Mouse (Mus musculus) gastrocnemius, postnatal 14 days (tissue): ENCODE data around the gene Tnik. TPM values are rescaled to one million over a fixed set of nuclear protein-coding genes. Genes with fewer than 3 reads are reported as not detected.
A peak's percentile ranks its signal among the peaks of the same experiment; 100 is the strongest.

Experiments
- DNase-seq: peaks from one replicate; pipeline ENCODE4 v3.0.0; 2021; ENCODE audit warnings: mixed read lengths
- intact Hi-C: fragments of 180-260 bp; cut with DNase I; formaldehyde crosslinking; loops from one replicate; pipeline ENCODE4 v1.15.1; 2025; ENCODE audit warnings: low total_unique reads
- total RNA-seq, 2 experiments: library from RNA; stranded (reverse); gene quantifications; 2 replicates each; pipeline ENCODE4 v1.2.3; 2021

The Tnik gene
- total RNA-seq, 2 experiments from 2014 or later: 52.7 to 55.8 TPM

- intact Hi-C loops: no loop called here
- DNase-seq: no peak
Observed at GRCm38 (mm10) chr3:28523004-28523482, 260.0 kb downstream of the Tnik start.

GRCm38 (mm10) chr3:28523541-28524165, 260.6 kb downstream of the Tnik start:
- intact Hi-C loops: no loop called here
- DNase-seq: no peak

- DNase-seq: no peak
- intact Hi-C loops: no loop called here
Observed at GRCm38 (mm10) chr3:28524562-28524961, 261.5 kb downstream of the Tnik start.

DNA sequence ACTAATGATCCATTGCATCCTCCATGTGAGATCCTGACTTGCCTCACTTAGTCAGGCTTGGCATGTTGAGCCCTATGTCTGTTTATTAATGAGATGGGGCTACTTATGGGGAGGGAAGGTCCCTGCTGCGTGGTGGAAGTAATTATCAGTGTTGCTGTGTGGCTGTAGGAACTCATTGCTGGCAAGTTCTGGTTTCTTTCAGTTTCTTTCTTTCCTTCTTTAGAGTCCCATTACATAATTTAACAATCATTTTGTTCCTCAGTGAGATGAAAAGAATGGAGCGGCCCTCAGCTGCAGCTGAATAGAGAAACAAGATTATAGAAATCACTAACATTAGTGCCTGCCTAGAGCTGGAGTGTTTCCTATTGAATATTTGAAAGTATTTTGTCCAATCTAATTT, 263.7 kb downstream of the Tnik start:
- DNase-seq: no peak
- intact Hi-C loops: no loop called here

DNA sequence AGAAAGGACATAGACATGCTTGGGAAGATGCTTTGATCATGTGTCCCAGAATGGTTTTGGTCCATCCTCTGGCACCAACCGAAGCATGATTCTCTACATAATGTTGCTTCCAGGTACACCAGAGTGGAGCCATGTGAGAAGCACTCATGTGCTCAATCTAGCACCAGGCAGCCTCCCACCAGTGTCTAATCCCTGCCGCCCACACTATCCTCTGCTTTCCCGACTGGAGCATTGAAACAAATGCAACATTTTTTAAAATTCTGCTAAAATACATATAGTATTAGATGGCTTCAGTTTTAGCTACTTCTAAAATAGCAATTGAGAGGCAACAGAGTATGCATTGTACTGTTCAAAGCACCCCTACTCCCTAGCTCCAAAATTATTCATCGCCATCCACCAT, 264.2 kb downstream of the Tnik start:
- DNase-seq: no peak
- intact Hi-C loops: no loop called here

- intact Hi-C loops: no loop called here
- DNase-seq: no peak
Observed at GRCm38 (mm10) chr3:28529548-28529947, 266.5 kb downstream of the Tnik start.

GRCm38 (mm10) chr3:28531294-28531956, 268.4 kb downstream of the Tnik start:
- intact Hi-C loops: no loop called here
- no peak for DNase-seq

GRCm38 (mm10) chr3:28532666-28533065, 269.7 kb downstream of the Tnik start:
- intact Hi-C loops: no loop called here
- DNase-seq: no peak

DNA sequence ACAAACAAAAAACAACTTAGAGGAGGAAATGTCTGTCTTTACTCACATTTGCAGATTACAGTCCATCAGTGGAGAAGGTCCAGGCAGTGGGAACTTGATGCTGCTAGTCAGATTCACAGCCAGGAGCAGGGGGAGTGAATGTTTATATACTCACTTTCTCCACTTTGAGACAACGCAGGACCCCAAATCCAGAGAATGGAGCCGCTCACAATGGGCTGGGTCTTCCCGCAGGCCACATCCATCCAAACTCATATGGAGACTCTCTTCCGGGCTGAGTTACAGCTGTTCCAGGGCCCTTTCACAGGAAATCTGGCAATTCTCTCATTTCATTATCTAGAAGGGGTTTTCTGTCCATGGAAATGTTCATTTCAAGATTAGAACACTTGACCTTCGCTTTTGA, 277.1 kb downstream of the Tnik start:
- intact Hi-C loops: no loop called here
- no peak for DNase-seq

DNA sequence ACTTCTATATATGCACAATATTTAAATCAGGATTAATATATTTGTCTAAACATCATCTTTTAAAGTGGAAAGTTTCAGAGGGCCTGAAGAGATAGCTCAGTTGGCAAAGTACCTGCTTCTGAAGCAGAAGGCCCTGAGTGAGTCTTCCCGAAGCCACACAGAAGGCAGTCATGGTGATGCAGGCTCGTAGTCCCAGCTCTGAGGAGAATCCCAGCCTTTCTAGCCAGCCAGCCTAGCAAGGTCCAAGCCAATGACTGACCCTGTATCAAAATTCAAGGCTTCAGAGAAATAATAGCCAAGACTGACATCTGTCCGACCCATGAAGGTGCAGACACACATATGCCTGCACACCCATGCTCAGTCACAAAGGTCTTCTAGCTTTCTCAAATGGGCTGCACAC, 279.9 kb downstream of the Tnik start:
- intact Hi-C loops: no loop called here
- no peak for DNase-seq

DNA sequence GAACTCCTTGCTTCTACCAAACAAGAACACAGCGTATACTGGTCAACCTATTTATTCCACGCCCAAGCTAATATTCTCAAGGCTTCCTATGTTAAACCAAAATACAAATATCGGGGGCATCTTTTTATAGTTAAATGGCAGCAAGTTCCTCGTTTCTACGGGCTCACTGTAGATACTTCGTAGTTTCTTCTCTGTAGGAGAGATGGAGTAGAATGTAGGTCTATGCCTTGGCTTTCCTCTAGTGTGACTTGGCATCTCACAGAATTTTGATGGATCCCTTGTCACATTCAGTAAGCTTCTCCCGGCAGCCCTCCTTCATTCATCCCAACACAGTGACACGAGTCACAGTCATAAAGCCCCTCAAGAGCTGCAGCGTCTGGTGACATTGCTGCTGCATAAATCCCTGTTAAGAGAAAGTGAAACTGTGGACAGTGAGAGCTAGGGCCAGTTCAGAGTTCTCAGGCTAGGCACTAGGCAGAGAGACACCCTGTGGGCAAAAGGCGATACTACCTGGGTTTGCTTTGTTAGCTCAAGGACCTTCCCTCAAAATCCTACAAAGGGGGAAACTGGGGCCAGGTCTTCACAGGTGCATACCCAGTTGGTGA, 280.5 kb downstream of the Tnik start:
- intact Hi-C loops: no loop called here
- DNase-seq: peak; percentile 28

DNA sequence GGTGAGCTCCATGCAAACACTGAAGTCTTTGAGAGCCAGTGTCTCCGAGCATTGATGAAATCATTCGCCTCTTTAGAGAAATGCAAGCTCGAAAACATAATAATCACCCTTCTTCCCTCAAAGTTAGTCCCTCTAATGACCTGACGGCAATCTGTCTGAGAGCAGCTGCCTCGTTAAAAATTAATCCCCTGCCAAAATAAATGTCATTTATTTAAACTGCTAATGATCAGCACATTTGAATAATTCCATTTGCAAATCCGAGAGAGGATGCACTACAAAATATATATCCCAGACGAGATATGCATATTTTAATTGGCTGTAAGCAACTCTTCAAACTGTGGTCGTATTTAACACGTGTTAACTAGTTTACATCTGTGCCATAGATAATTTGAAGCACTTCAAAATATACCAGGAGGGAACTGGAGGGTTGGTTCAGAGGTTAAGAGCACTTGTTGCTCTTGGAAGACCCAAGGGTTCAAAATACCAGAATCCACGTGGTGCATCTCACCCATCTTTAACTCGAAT, 281.4 kb downstream of the Tnik start:
- DNase-seq: no peak
- intact Hi-C loops: no loop called here

- no peak for DNase-seq
- intact Hi-C loops: loop anchor here (5.0 kb wide), 1 partner anchor 391 kb away; no protein-coding TSS in a partner anchor
Observed at GRCm38 (mm10) chr3:28547965-28548730, 285.1 kb downstream of the Tnik start.

GRCm38 (mm10) chr3:28549391-28549790, 286.4 kb downstream of the Tnik start:
- intact Hi-C loops: loop anchor here (5.0 kb wide), 1 partner anchor 392 kb away; no protein-coding TSS in a partner anchor

GRCm38 (mm10) chr3:28550497-28551093, 287.6 kb downstream of the Tnik start:
- intact Hi-C loops: no loop called here

More at GRCm38 (mm10) chr3:28549391-28549790, 286.4 kb downstream of the Tnik start:
- DNase-seq: no peak

GRCm38 (mm10) chr3:28551756-28552155, 288.7 kb downstream of the Tnik start:
- intact Hi-C loops: no loop called here
- no peak for DNase-seq

More at GRCm38 (mm10) chr3:28550497-28551093, 287.6 kb downstream of the Tnik start:
- DNase-seq: no peak

DNA sequence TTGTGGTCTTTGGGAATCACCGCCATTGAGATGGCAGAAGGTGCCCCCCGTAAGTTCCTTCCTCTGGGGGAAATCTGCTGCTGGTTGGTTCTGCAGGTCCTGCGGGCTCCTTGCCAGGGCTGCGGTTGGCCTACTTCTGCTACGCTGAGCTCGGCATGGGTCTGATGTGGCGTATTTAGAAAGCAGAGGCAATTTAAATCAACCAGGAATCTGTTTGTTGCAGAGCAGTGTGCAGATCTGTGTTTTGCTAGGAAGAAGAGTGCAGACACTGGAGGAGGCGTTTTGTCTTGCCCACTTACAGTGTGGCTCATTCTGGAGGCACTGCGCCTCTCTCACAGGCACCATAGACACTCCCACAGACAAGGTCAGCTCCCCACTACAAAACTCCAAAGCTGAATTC, 291.9 kb downstream of the Tnik start:
- intact Hi-C loops: no loop called here
- DNase-seq: no peak

- DNase-seq: no peak
- intact Hi-C loops: no loop called here
Observed at GRCm38 (mm10) chr3:28555795-28556570, 293.0 kb downstream of the Tnik start.
